Mouse (Mus musculus) midbrain, postnatal 0 days (tissue): ENCODE results near the gene Mrtfa. TPM values are rescaled to one million over a fixed set of nuclear protein-coding genes. Genes with fewer than 3 reads are reported as not detected.

Experiments used
- ATAC-seq: fragments of 200-750 bp; cut with Nextera tagmentation; 2 replicates; pipeline ENCODE4 v1.8.0; 2017; ENCODE audit warnings: moderate number of reproducible peaks, mild to moderate bottlenecking, moderate TSS enrichment, moderate library complexity; ENCODE audit not compliant: low FRiP score
- DNase-seq: peaks from one replicate; pipeline ENCODE4 v3.0.0-alpha.2; 2015; ENCODE audit warnings: low spot score
- H3K27ac ChIP-seq: fragments of 300-500 bp; sonication (generic); 2 replicates; pipeline ENCODE4 v1.5.1; 2014; ENCODE audit warnings: low read depth, mild to moderate bottlenecking, low read length, mixed read lengths
- H3K27me3 ChIP-seq: fragments of 300-500 bp; sonication (generic); 2 replicates; pipeline ENCODE4 v1.6.1; 2014; ENCODE audit warnings: low read length, control low read depth, mixed read lengths; ENCODE audit not compliant: insufficient read depth
- H3K36me3 ChIP-seq: fragments of 300-500 bp; sonication (generic); 2 replicates; pipeline ENCODE4 v1.6.1; 2014; ENCODE audit warnings: low read length, control low read depth, mixed read lengths; ENCODE audit not compliant: insufficient read depth
- H3K4me1 ChIP-seq: fragments of 300-500 bp; sonication (generic); 2 replicates; pipeline ENCODE4 v1.6.1; 2014; ENCODE audit warnings: mild to moderate bottlenecking, control low read depth, antibody characterized with exemption, low read length, mixed read lengths; ENCODE audit not compliant: insufficient read depth
- H3K4me2 ChIP-seq: fragments of 300-500 bp; sonication (generic); 2 replicates; pipeline ENCODE4 v1.6.1; 2014; ENCODE audit warnings: low read depth, mild to moderate bottlenecking, low read length, mixed read lengths; ENCODE audit not compliant: poor library complexity, severe bottlenecking
- H3K4me3 ChIP-seq: fragments of 300-500 bp; sonication (generic); 2 replicates; pipeline ENCODE4 v1.5.1; 2014; ENCODE audit warnings: low read depth, mild to moderate bottlenecking, low read length, moderate library complexity
- H3K9ac ChIP-seq: fragments of 300-500 bp; sonication (generic); replicated peaks from 2 replicates; pipeline ENCODE4 v1.6.1; 2014; ENCODE audit warnings: mild to moderate bottlenecking, low read length, moderate library complexity, mixed read lengths; ENCODE audit not compliant: poor library complexity, severe bottlenecking
- H3K9me3 ChIP-seq: fragments of 300-500 bp; sonication (generic); 2 replicates; pipeline ENCODE4 v1.6.1; 2016; ENCODE audit warnings: low read length, control low read depth
- CTCF ChIP-seq: IDR thresholded peaks from 2 replicates; pipeline ENCODE4 v1.5.1; 2016; ENCODE audit warnings: antibody characterized with exemption, mild to moderate bottlenecking
- WGBS: fragments of 180-500 bp; shearing (Covaris S2); extraction: QIAGEN DNeasy Blood & Tissue Kit; methylation state at CpG from one replicate; pipeline ENCODE4 v1.1.7; 2014; 5-methylcytosine and 5-hydroxymethylcytosine counted together
- polyA plus RNA-seq: library from polyadenylated mRNA; unstranded; fragments of >200 nt; fragmentation: Nextera tagmentation; extraction: Ambion mirVana; gene quantifications from 2 replicates; pipeline ENCODE4 v1.2.1, GENCODE M21; 2015
- total RNA-seq: library from RNA; depleted of rRNA; stranded (reverse); fragments of >200 nt; gene quantifications from 2 replicates; pipeline ENCODE4 v1.2.3, GENCODE M21; 2014

Mrtfa gene
- total and polyA plus RNA-seq, 2 experiments from 2014 or later: 22.6 to 44.1 TPM

GRCm38 (mm10) chr15:81212976-81213375 lies 22.4 kb upstream of the Mrtfa start:
- ATAC-seq (no peak), DNase-seq (no peak)
- Histone ChIP-seq H3K4me1 (no peaks in the 10 kb centered on the region), H3K27me3 (no peaks in the 10 kb centered on the region), H3K9ac (no peak overlapping the region), H3K27ac (no peak overlapping the region), H3K36me3 (no peaks in the 10 kb centered on the region), H3K4me3 (no peak overlapping the region), H3K9me3 (no peaks in the 10 kb centered on the region), H3K4me2 (no peak overlapping the region)
- no peak for TF ChIP-seq CTCF
- WGBS: 85% methylated on average over 15 of the region's 15 CpGs

DNA sequence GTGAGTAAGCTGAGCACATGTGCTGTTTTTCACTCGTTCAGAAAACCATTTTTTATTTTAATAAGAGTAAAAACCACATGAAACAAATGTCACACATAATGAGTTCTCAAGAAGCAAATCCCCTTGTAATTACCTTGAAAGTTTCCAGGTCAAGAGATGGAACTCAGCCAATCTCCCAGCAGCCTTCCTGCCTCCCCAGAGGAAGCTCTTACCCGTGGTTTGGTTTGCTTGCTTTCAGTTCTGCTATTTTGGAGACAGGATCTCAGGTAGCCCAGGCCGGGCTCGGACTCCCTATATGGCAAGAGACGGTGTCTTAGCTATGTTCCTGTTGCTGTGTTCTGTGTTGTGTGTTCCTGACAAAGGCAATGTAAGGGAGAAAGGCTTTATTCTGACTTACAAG lies 19.9 kb upstream of the Mrtfa start:
- no peak overlapping the region for H3K27ac ChIP-seq
- H3K9ac ChIP-seq: no peak overlapping the region
- no peaks in the 10 kb centered on the region for H3K9me3 ChIP-seq
- no peak for TF ChIP-seq CTCF
- WGBS: 66% methylated on average over 5 of the region's 5 CpGs
- H3K4me3 ChIP-seq: no peak overlapping the region
- no peaks in the 10 kb centered on the region for H3K27me3 ChIP-seq
- no peaks in the 10 kb centered on the region for H3K36me3 ChIP-seq
- DNase-seq (peak; percentile 31), ATAC-seq (no peak)
- no peak overlapping the region for H3K4me2 ChIP-seq
- no peaks in the 10 kb centered on the region for H3K4me1 ChIP-seq

DNA sequence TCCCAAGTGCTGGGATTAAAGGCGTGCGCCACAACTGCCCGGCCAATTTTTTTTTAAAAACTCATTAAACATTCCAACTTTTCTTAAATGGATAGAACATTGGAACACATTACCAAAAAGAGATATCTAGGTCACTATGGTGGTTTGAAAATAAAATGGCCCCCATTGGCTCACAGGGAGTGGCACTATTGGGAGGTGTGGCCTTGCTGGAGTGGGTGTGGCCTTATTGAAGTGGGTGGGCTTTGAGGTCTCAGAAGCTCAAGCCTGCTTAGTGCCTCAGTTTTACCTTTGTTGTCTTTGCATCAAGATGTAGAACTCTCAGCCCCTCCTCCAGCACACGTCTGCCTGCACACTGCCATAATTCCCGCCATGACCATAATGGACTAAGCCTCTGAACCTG lies 11.9 kb upstream of the Mrtfa start:
- Histone ChIP-seq H3K9me3 (no peaks in the 10 kb centered on the region), H3K36me3 (no peaks in the 10 kb centered on the region), H3K4me3 (no peak overlapping the region), H3K27ac (no peak overlapping the region), H3K4me2 (no peak overlapping the region), H3K9ac (no peak overlapping the region), H3K27me3 (no peaks in the 10 kb centered on the region), H3K4me1 (no peaks in the 10 kb centered on the region)
- DNase-seq (no peak), ATAC-seq (no peak)
- no peak for TF ChIP-seq CTCF
- 97% methylated on average over 5 of the region's 5 CpGs for WGBS

- Histone ChIP-seq H3K4me3 (no peak overlapping the region), H3K4me1 (no peaks in the 10 kb centered on the region), H3K27ac (no peak overlapping the region), H3K27me3 (no peaks in the 10 kb centered on the region), H3K9me3 (no peaks in the 10 kb centered on the region), H3K36me3 (no peaks in the 10 kb centered on the region), H3K4me2 (no peak overlapping the region), H3K9ac (no peak overlapping the region)
- no peak for ATAC-seq
- 24% methylated on average over 4 of the region's 4 CpGs for WGBS
- TF ChIP-seq CTCF: peak; percentile 80
- DNase-seq: peak; percentile 87
These were observed 8.9 kb upstream of the Mrtfa start for GRCm38 (mm10) chr15:81199372-81199959.

- Histone ChIP-seq H3K9me3 (no peaks in the 10 kb centered on the region), H3K4me1 (no peaks in the 10 kb centered on the region), H3K9ac (no peak overlapping the region), H3K4me2 (no peak overlapping the region), H3K36me3 (no peaks in the 10 kb centered on the region), H3K27ac (no peak overlapping the region), H3K4me3 (no peak overlapping the region), H3K27me3 (no peaks in the 10 kb centered on the region)
- WGBS: 91% methylated on average over 5 of the region's 5 CpGs
- TF ChIP-seq CTCF: peak; percentile 38
- ATAC-seq (no peak), DNase-seq (no peak)
These were observed 7.9 kb upstream of the Mrtfa start for GRCm38 (mm10) chr15:81198447-81198846.

DNA sequence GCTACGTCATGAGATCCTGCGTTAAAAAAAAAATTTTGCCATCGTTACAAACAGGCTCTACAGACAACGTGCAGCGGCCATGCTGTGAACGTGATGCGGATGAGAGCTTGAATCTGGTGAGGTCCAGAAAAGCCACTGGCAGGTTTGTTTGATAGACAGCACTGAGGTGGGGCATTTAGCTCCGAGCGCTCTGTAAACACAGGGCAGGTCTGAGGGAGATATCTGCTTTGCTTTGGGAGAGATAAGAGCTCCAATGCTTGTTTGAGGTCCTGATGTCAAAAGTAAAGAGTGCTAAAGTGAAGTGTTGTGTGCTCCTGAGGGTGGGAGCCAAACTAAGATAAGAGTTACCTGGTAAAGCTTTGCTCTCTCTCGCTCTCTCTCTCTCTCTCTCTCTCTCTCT lies 6.6 kb upstream of the Mrtfa start:
- 94% methylated on average over 10 of the region's 10 CpGs for WGBS
- Histone ChIP-seq H3K4me1 (no peaks in the 10 kb centered on the region), H3K9ac (no peak overlapping the region), H3K4me2 (no peak overlapping the region), H3K4me3 (no peak overlapping the region), H3K9me3 (no peaks in the 10 kb centered on the region), H3K27ac (no peak overlapping the region), H3K36me3 (no peaks in the 10 kb centered on the region), H3K27me3 (no peaks in the 10 kb centered on the region)
- no peak for DNase-seq
- TF ChIP-seq CTCF: no peak
- no peak for ATAC-seq
